Mouse (Mus musculus) heart, adult 2 months (tissue): Measurements from ENCODE around the gene Ano5.
A peak's percentile ranks its signal among the peaks of the same experiment; 100 is the strongest.

Experiments used
- CTCF ChIP-seq: fragments of 200-600 bp; IDR thresholded peaks from 2 replicates; pipeline ENCODE4 v1.8.1; 2022; ENCODE audit warnings: antibody characterized with exemption, mild to moderate bottlenecking, moderate library complexity
- POLR2A ChIP-seq: fragments of 200-500 bp; IDR thresholded peaks from 2 replicates; pipeline ENCODE4 v1.6.1; 2011; ENCODE audit warnings: mild to moderate bottlenecking, low read depth, low read length, control low read depth; ENCODE audit not compliant: insufficient read depth

DNA sequence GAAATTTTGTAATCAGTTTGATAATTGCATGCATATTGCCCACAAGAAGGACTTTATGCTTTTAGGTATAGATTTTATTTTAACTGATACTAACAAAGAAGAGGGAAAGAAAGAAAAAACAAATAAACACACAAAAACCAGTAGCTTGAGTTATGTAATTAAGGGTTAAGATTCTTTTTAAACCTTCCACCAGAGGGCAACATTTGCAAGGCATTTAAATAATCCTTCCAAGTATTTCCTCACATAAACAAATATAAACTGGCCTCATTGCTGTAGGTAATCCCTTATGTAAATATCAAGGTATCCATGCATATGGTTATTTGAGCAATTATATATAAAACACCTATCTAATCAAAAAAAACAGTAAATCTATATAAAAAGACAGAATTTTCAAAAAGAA, 107.1 kb downstream of the Ano5 start:
- no peak for TF ChIP-seq POLR2A
- TF ChIP-seq CTCF: peak; percentile 65
